Mouse (Mus musculus) liver, adult (tissue): ENCODE data around the gene Flnc.

ENCODE experiments used
- GATA4 ChIP-seq: IDR thresholded peaks from 2 replicates; pipeline ENCODE4 v1.6.1; 2014; ENCODE audit warnings: mild to moderate bottlenecking, low read length; ENCODE audit not compliant: insufficient replicate concordance

The Flnc gene

GRCm38 (mm10) chr6:29433038-29433803 is at the start of gene Flnc:
TSS of gene Flnc (plus strand) at chr6:29433256.
- no peak for TF ChIP-seq GATA4

GRCm38 (mm10) chr6:29388052-29388518 is 45.0 kb upstream of the Flnc start, which contains the start of gene Opn1sw:
TSS of gene Opn1sw (minus strand) at chr6:29388468.
- TF ChIP-seq GATA4, result no peak

- no peak for TF ChIP-seq GATA4
These were observed 44.4 kb upstream of the Flnc start for GRCm38 (mm10) chr6:29388606-29389080.

- no peak for TF ChIP-seq GATA4
These were observed 43.6 kb upstream of the Flnc start for GRCm38 (mm10) chr6:29389425-29389824.

DNA sequence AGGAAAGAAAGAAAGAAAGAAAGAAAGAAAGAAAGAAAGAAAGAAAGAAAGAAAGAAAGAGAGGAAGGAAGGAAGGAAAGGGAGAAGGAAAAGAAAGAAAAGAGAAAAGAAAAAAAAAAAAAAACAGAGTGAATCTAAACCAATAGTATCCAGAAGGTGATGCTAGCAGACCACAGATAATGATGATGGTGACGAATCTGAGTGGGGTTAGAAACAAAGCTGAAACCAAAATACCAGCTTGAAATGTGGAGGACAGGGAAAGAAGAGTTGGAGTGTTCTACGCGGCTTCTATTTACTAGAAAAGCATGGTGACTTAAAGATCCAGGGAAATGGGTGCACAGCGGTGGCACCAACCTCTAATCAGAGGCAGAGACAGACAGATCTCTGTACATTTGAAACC is 41.3 kb upstream of the Flnc start:
- TF ChIP-seq GATA4, result no peak

- TF ChIP-seq GATA4, result no peak
These were observed 38.8 kb upstream of the Flnc start for GRCm38 (mm10) chr6:29394286-29394685.

DNA sequence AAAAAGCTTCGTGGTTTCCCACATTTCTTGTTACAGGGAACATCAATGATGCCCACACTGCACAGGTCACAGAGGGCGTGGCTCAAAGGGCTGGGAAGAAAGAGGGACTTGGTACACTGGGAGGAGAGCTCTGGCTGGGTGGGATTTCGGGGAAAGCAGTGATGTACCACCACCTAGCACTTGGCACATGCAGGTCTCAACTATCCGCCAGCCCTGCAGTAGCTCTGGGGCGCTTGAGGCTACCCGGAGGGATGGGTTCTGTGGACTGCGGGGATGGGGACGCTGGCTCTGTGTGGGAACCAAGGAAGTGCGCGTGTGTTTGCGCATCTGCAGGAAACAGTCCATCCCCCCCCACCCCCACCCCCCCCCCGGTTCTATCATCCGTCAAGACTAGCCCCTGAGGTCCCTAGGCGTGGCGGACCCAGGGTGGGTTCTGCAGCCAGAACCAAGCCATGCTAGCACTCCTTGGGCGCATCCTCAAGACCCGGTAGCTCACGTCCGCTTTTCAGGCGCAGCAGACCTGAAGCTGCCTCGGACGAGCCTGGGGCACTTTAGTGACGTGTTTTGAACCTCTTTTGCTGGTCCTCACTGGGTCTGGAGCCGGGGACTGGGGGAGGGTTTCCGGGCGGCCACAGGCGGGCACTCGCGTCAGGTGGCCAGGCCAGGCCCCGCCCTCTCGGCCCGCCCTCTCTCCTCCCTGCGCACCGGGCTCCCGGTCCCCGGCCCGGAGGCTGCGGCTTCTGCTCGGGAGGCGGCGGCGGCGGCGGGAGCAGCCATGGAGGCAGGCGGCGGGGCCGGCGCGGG is 36.9 kb upstream of the Flnc start, which contains the start of gene Ccdc136:
TSS of gene Ccdc136 (plus strand) at position 400 of the 804 bp plus-strand sequence.
- no peak for TF ChIP-seq GATA4

- TF ChIP-seq GATA4, result no peak
These were observed 36.1 kb upstream of the Flnc start for GRCm38 (mm10) chr6:29396714-29397540.

- TF ChIP-seq GATA4, result no peak
These were observed 35.5 kb upstream of the Flnc start for GRCm38 (mm10) chr6:29397575-29397974.

GRCm38 (mm10) chr6:29399851-29400250 is 33.2 kb upstream of the Flnc start:
- TF ChIP-seq GATA4, result no peak

DNA sequence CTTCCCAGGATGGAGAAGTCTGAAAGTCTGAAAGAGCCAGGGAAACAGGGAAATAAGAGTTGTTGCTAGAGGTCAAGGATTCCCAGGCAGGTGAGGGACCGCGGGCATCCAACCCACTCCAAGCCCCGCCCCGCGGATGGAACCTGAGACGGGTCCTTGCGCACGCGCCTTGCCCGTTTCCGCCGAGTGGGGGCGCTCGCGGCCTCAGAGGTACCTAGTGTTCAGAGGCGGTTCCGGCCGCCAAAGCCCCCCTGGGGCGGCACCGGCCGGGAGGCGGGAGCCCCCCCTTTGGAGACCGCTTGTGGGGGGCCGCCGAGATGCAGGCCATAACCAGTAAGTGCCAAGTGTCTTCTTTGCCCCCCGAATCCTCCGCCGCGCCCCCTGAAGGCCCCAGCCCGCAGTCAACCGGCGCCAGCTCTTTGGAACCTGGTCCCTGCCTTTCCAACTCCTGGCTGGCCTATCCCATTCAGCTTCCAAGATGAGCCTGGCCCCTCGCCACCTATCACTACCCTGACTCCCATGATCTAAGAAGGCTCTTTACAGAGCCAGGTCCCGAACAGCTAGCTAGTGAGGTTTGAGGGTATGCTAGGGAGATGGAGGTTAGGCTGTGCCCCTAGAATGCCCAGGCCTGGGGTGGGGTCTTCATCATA is 30.2 kb upstream of the Flnc start:
- TF ChIP-seq GATA4, result no peak

- TF ChIP-seq GATA4, result no peak
These were observed 26.6 kb upstream of the Flnc start for GRCm38 (mm10) chr6:29406412-29406811.

GRCm38 (mm10) chr6:29415446-29415845 is 17.6 kb upstream of the Flnc start:
- no peak for TF ChIP-seq GATA4

DNA sequence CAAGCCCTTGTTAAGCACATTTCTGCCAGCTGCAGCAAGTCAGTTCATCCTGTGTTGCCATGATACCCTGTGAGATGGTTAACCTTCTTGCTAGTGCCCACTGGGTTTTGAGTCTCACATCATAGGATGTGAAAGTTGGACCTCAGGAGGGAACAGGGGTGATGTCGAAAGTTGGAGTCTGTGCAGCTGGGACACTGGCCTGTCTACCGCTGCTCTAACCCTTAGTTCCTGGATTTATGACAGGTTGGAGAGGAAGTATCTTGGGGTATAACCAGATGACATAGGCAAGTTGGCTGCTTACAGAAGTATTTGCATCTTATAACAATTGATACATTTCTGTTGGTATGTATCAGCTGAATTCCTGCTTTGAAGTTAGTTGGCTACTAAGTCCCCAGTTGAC is 12.5 kb upstream of the Flnc start:
- TF ChIP-seq GATA4, result no peak

GRCm38 (mm10) chr6:29425118-29425517 is 7.9 kb upstream of the Flnc start:
- TF ChIP-seq GATA4, result no peak

DNA sequence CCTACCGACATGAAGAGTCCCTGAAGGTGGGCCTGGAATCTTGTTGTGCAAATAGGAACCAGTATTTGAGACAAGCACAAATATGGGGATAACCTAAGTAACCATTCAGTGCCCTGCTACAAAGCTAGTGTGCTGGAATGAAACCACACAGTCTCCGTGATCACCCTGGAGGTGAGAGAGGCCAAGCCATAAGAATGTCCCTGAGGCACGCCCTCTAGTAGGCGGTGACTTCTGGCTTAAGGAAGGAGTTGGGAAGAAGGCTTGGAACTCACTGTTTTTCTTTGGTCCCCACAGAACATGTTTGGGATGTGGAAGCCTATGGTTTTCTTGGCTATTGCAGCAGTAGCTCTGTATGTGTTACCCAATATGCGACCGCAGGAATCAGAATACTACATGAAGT is 6.7 kb upstream of the Flnc start:
- TF ChIP-seq GATA4, result no peak
